Comparison of ENCODE assay signal across 8 mouse cellular contexts in genomic region chr1:90153787-90154186, GRCm38 (mm10). TPM values are rescaled to one million over a fixed set of nuclear protein-coding genes. Genes with fewer than 3 reads are reported as not detected.
DNase-seq lines count a peak whose midpoint lies in the region; ATAC-seq and TF ChIP-seq lines count a peak whose summit lies in the region.
"Had no signal": no experiment of that assay in that cellular context is flagged by ENCODE, and none has a peak within 500 bp of the region (broad histone marks: within the 10 kb centered on the region; RNA-seq: fewer than 3 reads in every experiment).

No protein-coding gene starts in this region.

- no peak overlapping the region for H3K27ac ChIP-seq in lung, postnatal 0 days (ENCODE audit: low read length)
- no peak overlapping the region for H3K27ac ChIP-seq in forebrain, postnatal 0 days (ENCODE audit: low read depth, low read length)
- peak overlapping the region; percentile 67 for H3K27ac ChIP-seq in limb, embryonic 15.5 days
- H3K27ac ChIP-seq in stomach, postnatal 0 days (replicated peaks), result no peak overlapping the region

- no peak for TF ChIP-seq CTCF in lung, postnatal 0 days (IDR thresholded peaks at IDR 0.05)
- TF ChIP-seq CTCF in forebrain, postnatal 0 days (IDR thresholded peaks at IDR 0.05; ENCODE audit: low read depth), result no peak
- TF ChIP-seq CTCF in stomach, postnatal 0 days (IDR thresholded peaks at IDR 0.05; ENCODE audit: low read depth), result no peak

- no peaks in the 10 kb centered on the region for H3K9me3 ChIP-seq in lung, postnatal 0 days (ENCODE audit: low read length)
- no peaks in the 10 kb centered on the region for H3K9me3 ChIP-seq in forebrain, postnatal 0 days (ENCODE audit: low read length)
- no peaks in the 10 kb centered on the region for H3K9me3 ChIP-seq in limb, embryonic 15.5 days
- H3K9me3 ChIP-seq in stomach, postnatal 0 days (ENCODE audit: control insufficient read depth, low read length), result no peaks in the 10 kb centered on the region

- no peaks in the 10 kb centered on the region for H3K27me3 ChIP-seq in lung, postnatal 0 days (replicated peaks; ENCODE audit: insufficient read depth, low read length)
- H3K27me3 ChIP-seq in forebrain, postnatal 0 days (ENCODE audit: insufficient read depth, low read length), result no peaks in the 10 kb centered on the region
- no peaks in the 10 kb centered on the region for H3K27me3 ChIP-seq in limb, embryonic 15.5 days
- H3K27me3 ChIP-seq in stomach, postnatal 0 days (ENCODE audit: control insufficient read depth, insufficient read depth, low read length), result no peaks in the 10 kb centered on the region

- ATAC-seq in lung, postnatal 0 days, result no peak
- ATAC-seq in forebrain, postnatal 0 days, result peak; percentile 10; the same call in 1 of the 2 replicates
- ATAC-seq in limb, embryonic 15.5 days (ENCODE audit: insufficient number of reproducible peaks, low FRiP score, low TSS enrichment, low read depth), result no peak
- ATAC-seq in stomach, postnatal 0 days (ENCODE audit: low FRiP score, low TSS enrichment), result no peak

- no peak overlapping the region for H3K4me3 ChIP-seq in lung, postnatal 0 days (ENCODE audit: low read depth, low read length)
- H3K4me3 ChIP-seq in forebrain, postnatal 0 days (ENCODE audit: low read depth, low read length), result no peak overlapping the region
- H3K4me3 ChIP-seq in limb, embryonic 15.5 days, result peak overlapping the region; percentile 24
- no peak overlapping the region for H3K4me3 ChIP-seq in stomach, postnatal 0 days (ENCODE audit: low read depth, low read length)

- no peak overlapping the region for H3K9ac ChIP-seq in lung, postnatal 0 days (replicated peaks; ENCODE audit: low read depth)
- H3K9ac ChIP-seq in forebrain, postnatal 0 days, result no peak overlapping the region
- no peak overlapping the region for H3K9ac ChIP-seq in limb, embryonic 15.5 days
- H3K9ac ChIP-seq in stomach, postnatal 0 days (ENCODE audit: low read length), result no peak overlapping the region

- 16% methylated on average over 6 of the region's 6 CpGs for WGBS in lung, postnatal 0 days
- WGBS in forebrain, postnatal 0 days, result 9% methylated on average over 6 of the region's 6 CpGs
- WGBS in limb, embryonic 15.5 days, result 16% methylated on average over 6 of the region's 6 CpGs
- WGBS in stomach, postnatal 0 days, result 16% methylated on average over 6 of the region's 6 CpGs

- TF ChIP-seq EP300 in lung, postnatal 0 days (IDR thresholded peaks at IDR 0.05), result no peak
- no peak for TF ChIP-seq EP300 in stomach, postnatal 0 days (optimal IDR thresholded peaks at IDR 0.05)

- no peaks in the 10 kb centered on the region for H3K36me3 ChIP-seq in lung, postnatal 0 days (ENCODE audit: insufficient read depth, low read length)
- H3K36me3 ChIP-seq in forebrain, postnatal 0 days (ENCODE audit: insufficient read depth), result no peaks in the 10 kb centered on the region
- no peaks in the 10 kb centered on the region for H3K36me3 ChIP-seq in limb, embryonic 15.5 days
- no peaks in the 10 kb centered on the region for H3K36me3 ChIP-seq in stomach, postnatal 0 days (ENCODE audit: control insufficient read depth, insufficient read depth, low read length)

- H3K4me2 ChIP-seq in lung, postnatal 0 days (replicated peaks; ENCODE audit: low read depth, low read length), result peak overlapping the region; percentile 11; the same call in 1 of the 2 replicates
- H3K4me2 ChIP-seq in forebrain, postnatal 0 days (ENCODE audit: low read depth), result peak overlapping the region; percentile 45
- H3K4me2 ChIP-seq in limb, embryonic 15.5 days, result peak overlapping the region; percentile 44
- H3K4me2 ChIP-seq in stomach, postnatal 0 days (replicated peaks; ENCODE audit: low read depth), result peak overlapping the region; percentile 39

- DNase-seq in lung, postnatal 0 days (ENCODE audit: low spot score), result no peak
- DNase-seq in lung, postnatal 25 days (ENCODE audit: low spot score), result no peak
- no peak for DNase-seq in forebrain, postnatal 0 days
- no peak for DNase-seq in stomach, postnatal 0 days (ENCODE audit: low spot score)
- no peak for DNase-seq in right cerebral cortex, postnatal 25 days
- no peak for DNase-seq in right cerebral cortex, postnatal 10 days (ENCODE audit: low spot score in 2 of 2)

- H3K4me1 ChIP-seq in lung, postnatal 0 days (ENCODE audit: insufficient read depth, low read depth, low read length), result no peaks in the 10 kb centered on the region
- H3K4me1 ChIP-seq in forebrain, postnatal 0 days (ENCODE audit: insufficient read depth), result no peaks in the 10 kb centered on the region
- H3K4me1 ChIP-seq in limb, embryonic 15.5 days, result peaks cover 20% of the 10 kb centered on the region
- peaks cover 4% of the 10 kb centered on the region; the same call in 1 of the 2 replicates for H3K4me1 ChIP-seq in stomach, postnatal 0 days (replicated peaks; ENCODE audit: control insufficient read depth, insufficient read depth)

RNA-seq across cellular contexts. Expression of gene Iqca, which starts 0.6 kb away (rescaled TPM):
- 4.6 and 5.7 TPM in 2 replicates for polyA plus RNA-seq in lung, postnatal 0 days (2015; fragmentation: Nextera tagmentation; extraction: Ambion mirVana)
- 0.52 and 0.92 TPM in 2 replicates for total RNA-seq in forebrain, postnatal 0 days (2014; rRNA removed)
- polyA plus RNA-seq in forebrain, postnatal 0 days (2015; fragmentation: Nextera tagmentation; extraction: Ambion mirVana), result 0.60 and 1.5 TPM in 2 replicates
- polyA plus RNA-seq in limb, embryonic 15.5 days (2015; fragmentation: Nextera tagmentation; extraction: Ambion mirVana), result 0.19 TPM in 1 of 2 replicates, not detected in the other
- 0.06 TPM in 1 of 2 replicates, not detected in the other for polyA plus RNA-seq in stomach, postnatal 0 days (2015; fragmentation: Nextera tagmentation; extraction: Ambion mirVana)
- total RNA-seq: gastrocnemius, adult 18-20 months had no signal

RNA-seq across cellular contexts. Expression of gene Ackr3, which starts 50.0 kb away (rescaled TPM):
- polyA plus RNA-seq in lung, postnatal 0 days (2015; fragmentation: Nextera tagmentation; extraction: Ambion mirVana), result 38.4 and 54.8 TPM in 2 replicates
- 7.3 and 10.0 TPM in 2 replicates for total RNA-seq in forebrain, postnatal 0 days (2014; rRNA removed)
- 10.2 and 11.9 TPM in 2 replicates for polyA plus RNA-seq in forebrain, postnatal 0 days (2015; fragmentation: Nextera tagmentation; extraction: Ambion mirVana)
- polyA plus RNA-seq in limb, embryonic 15.5 days (2015; fragmentation: Nextera tagmentation; extraction: Ambion mirVana), result 34.6 and 38.1 TPM in 2 replicates
- polyA plus RNA-seq in stomach, postnatal 0 days (2015; fragmentation: Nextera tagmentation; extraction: Ambion mirVana), result 14.6 and 15.6 TPM in 2 replicates
